Comparison of ENCODE assay signal across 9 mouse cellular contexts in the genomic region with DNA sequence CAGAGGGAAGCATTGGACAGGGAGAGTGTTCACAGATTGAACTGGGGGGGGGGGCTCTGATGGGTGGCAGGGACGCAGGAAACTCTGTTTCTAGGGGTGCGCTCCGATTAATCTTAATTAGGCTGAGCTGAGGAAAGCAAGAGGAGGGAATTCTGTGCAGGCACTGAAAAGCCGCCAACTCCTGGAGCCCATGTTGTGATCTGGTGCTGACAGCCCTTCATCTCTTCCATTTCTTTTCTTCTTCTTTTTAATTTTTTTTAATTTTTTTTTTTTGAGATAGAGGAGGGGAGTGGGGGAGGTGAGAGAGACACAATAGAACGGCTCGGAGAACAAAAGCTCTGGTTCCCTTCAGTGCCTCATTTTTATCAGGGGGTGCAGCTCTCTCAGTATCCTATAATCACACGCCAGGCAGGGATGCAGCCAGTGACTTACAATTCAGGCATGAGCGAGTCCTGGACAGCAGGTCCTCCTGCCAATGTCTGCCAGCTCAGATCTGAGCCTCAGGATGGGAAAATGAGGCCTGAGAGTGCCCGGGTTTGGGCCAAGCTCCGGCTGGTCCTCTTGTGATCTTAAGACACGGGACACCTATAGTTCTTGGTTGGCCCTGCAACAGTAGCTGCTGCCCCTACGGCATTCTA.
A peak's percentile ranks its signal among the peaks of the same experiment; 100 is the strongest.
DNase-seq lines count a peak whose midpoint lies in the region; ATAC-seq lines count a peak whose summit lies in the region.
"Had no signal": no experiment of that assay in that cellular context is flagged by ENCODE, and none has a peak within 500 bp of the region (broad histone marks: within the 10 kb centered on the region; RNA-seq: fewer than 3 reads in every experiment).

No protein-coding gene starts in this region.

- DNase-seq in heart, adult 18-20 months: no peak
- DNase-seq in cerebellum, adult 11 months: peak; percentile 63
- DNase-seq in thymus, postnatal 25 days: no peak
- no peak for DNase-seq in frontal cortex, postnatal 25 days (ENCODE audit: low spot score in 2 of 2)
- DNase-seq in testis, postnatal 10 days (ENCODE audit: low spot score): no peak
- DNase-seq: heart, postnatal 10 days had no signal

- no peak overlapping the region; the same call in 1 of the 2 replicates for H3K4me2 ChIP-seq in heart, embryonic 15.5 days
- no peak overlapping the region for H3K4me2 ChIP-seq in embryonic facial prominence, embryonic 12.5 days (replicated peaks)
- H3K4me2 ChIP-seq in limb, embryonic 12.5 days: no peak overlapping the region

- H3K4me1 ChIP-seq in heart, embryonic 15.5 days (replicated peaks): peaks cover 64% of the 10 kb centered on the region
- H3K4me1 ChIP-seq in embryonic facial prominence, embryonic 12.5 days: peaks cover 41% of the 10 kb centered on the region
- H3K4me1 ChIP-seq in limb, embryonic 12.5 days (replicated peaks): peaks cover 63% of the 10 kb centered on the region

- no peaks in the 10 kb centered on the region for H3K36me3 ChIP-seq in heart, embryonic 15.5 days
- no peaks in the 10 kb centered on the region for H3K36me3 ChIP-seq in embryonic facial prominence, embryonic 12.5 days
- H3K36me3 ChIP-seq in limb, embryonic 12.5 days: 0 out of 2 replicates have a peak, but pooled peaks cover 9% of the 10 kb centered on the region

- 56% methylated on average over 12 of the region's 12 CpGs for WGBS in heart, embryonic 15.5 days
- WGBS in embryonic facial prominence, embryonic 12.5 days: 72% methylated on average over 12 of the region's 12 CpGs
- 84% methylated on average over 12 of the region's 12 CpGs for WGBS in limb, embryonic 12.5 days

- peak overlapping the region; percentile 65 for H3K27ac ChIP-seq in heart, embryonic 15.5 days
- peak overlapping the region; percentile 76; the same call in 1 of the 2 replicates for H3K27ac ChIP-seq in embryonic facial prominence, embryonic 12.5 days
- peak overlapping the region; percentile 32 for H3K27ac ChIP-seq in limb, embryonic 12.5 days

- H3K9ac ChIP-seq in heart, embryonic 15.5 days: no peak overlapping the region; the same call in 1 of the 2 replicates
- H3K9ac ChIP-seq in embryonic facial prominence, embryonic 12.5 days: no peak overlapping the region
- no peak overlapping the region for H3K9ac ChIP-seq in limb, embryonic 12.5 days (replicated peaks)

- no peak overlapping the region for H3K4me3 ChIP-seq in heart, embryonic 15.5 days
- H3K4me3 ChIP-seq in embryonic facial prominence, embryonic 12.5 days: no peak overlapping the region
- no peak overlapping the region for H3K4me3 ChIP-seq in limb, embryonic 12.5 days (replicated peaks)

- no peak for ATAC-seq in heart, embryonic 15.5 days (replicated peaks; ENCODE audit: insufficient number of reproducible peaks, insufficient read depth, low FRiP score, low read depth)
- ATAC-seq in embryonic facial prominence, embryonic 12.5 days (ENCODE audit: insufficient number of reproducible peaks, insufficient read depth, low FRiP score, low TSS enrichment): no peak
- ATAC-seq in limb, embryonic 12.5 days (ENCODE audit: insufficient number of reproducible peaks, insufficient read depth, low FRiP score, low TSS enrichment, low read depth): no peak

- H3K9me3 ChIP-seq in heart, embryonic 15.5 days (replicated peaks): no peaks in the 10 kb centered on the region
- no peaks in the 10 kb centered on the region for H3K9me3 ChIP-seq in embryonic facial prominence, embryonic 12.5 days
- no peaks in the 10 kb centered on the region for H3K9me3 ChIP-seq in limb, embryonic 12.5 days

- no peaks in the 10 kb centered on the region for H3K27me3 ChIP-seq in heart, embryonic 15.5 days
- no peaks in the 10 kb centered on the region for H3K27me3 ChIP-seq in embryonic facial prominence, embryonic 12.5 days
- H3K27me3 ChIP-seq in limb, embryonic 12.5 days: no peaks in the 10 kb centered on the region
